Mouse (Mus musculus) G1E (cell line): ENCODE data around the gene Simc1.

Experiments used
- CTCF ChIP-seq: IDR thresholded peaks from 2 replicates; pipeline ENCODE4 v1.5.1; 2012; ENCODE audit warnings: low read depth, low read length, inconsistent platforms, mixed read lengths
- POLR2AphosphoS5 ChIP-seq: IDR thresholded peaks from 2 replicates; pipeline ENCODE4 v1.6.1; 2012; ENCODE audit warnings: low read depth, low read length, inconsistent platforms; ENCODE audit not compliant: insufficient replicate concordance
- TAL1 ChIP-seq: conservative IDR thresholded peaks from 2 replicates; pipeline ENCODE4 v1.6.1; 2012; ENCODE audit warnings: low read depth, low read length, inconsistent platforms, mixed read lengths

- TF ChIP-seq CTCF (no peak), POLR2AphosphoS5 (no peak), TAL1 (no peak)
Observed at GRCm38 (mm10) chr13:54593617-54594016, 90.0 kb downstream of the Simc1 start.
